Mouse (Mus musculus) v-Abl transformed pro-B cells (cell line): ENCODE results near the gene F8.
"Not testable (repeated sequence)": the region's sequence is repeated elsewhere in the genome, so short reads cannot be mapped to it uniquely, and the experiment has no call there.

Source experiments
- in situ Hi-C, 2 experiments: fragments of 400-800 bp; cut with MboI; formaldehyde crosslinking; loops; one replicate each; pipeline ENCODE4 v1.15.1; 2025; ENCODE audit not compliant: unreplicated experiment in 2 of 2

Gene F8

GRCm38 (mm10) chrX:75382195-75382771, at the start of gene F8, which contains the start of gene Fundc2:
Gene F8 (minus strand): TSS chrX:75382615.
Gene Fundc2 (plus strand): TSS chrX:75382399.
- in situ Hi-C loops, result loop anchor here (10.0 to 25.0 kb wide), 2 partner anchors 270 to 293 kb away; no protein-coding TSS in a partner anchor

- in situ Hi-C loops, result loop anchor here (25.0 kb wide), 2 partner anchors 979 to 1704 kb away; partner anchors contain the start of genes G6pdx (in 2 of the 2), Abcd1 (in 1 of the 2) and Bcap31 (in 1 of the 2)
Measured at GRCm38 (mm10) chrX:75415936-75416785, 33.7 kb upstream of the F8 start, which contains the start of the genes Cmc4, Mtcp1 and Brcc3. Gene Cmc4 (minus strand): TSS chrX:75416584. Gene Mtcp1 (minus strand): TSS chrX:75416588. Gene Brcc3 (plus strand): TSS chrX:75416628.

- in situ Hi-C loops, result loop anchor here (25.0 kb wide), 2 partner anchors 972 to 1697 kb away; partner anchors contain the start of genes G6pdx (in 2 of the 2), Abcd1 (in 1 of the 2) and Bcap31 (in 1 of the 2)
Measured at GRCm38 (mm10) chrX:75409711-75410110, 27.3 kb upstream of the F8 start.

DNA sequence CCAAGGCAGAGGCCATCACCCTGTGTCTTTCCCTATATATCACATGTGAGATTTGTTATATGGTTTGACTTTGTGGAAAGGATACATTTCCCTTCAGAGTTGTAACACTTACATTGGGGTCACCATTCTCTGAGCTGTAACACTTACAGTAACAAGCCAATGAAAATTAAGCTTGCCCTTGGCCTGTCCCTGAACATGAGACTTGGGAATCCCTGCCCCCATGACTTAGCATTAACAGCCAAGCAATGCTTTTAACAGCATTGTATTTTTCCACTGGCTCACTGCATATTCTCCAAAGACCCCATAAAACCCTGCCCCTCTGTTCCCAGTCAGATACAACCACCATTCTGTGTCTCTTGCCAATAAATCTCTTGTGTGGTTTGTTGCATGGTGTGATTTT, 20.9 kb upstream of the F8 start:
- in situ Hi-C loops, result loop anchor here (25.0 kb wide), 2 partner anchors 966 to 1691 kb away; partner anchors contain the start of genes G6pdx (in 2 of the 2), Abcd1 (in 1 of the 2) and Bcap31 (in 1 of the 2)

- in situ Hi-C loops, result loop anchor here (25.0 kb wide), 2 partner anchors 965 to 1690 kb away; partner anchors contain the start of genes G6pdx (in 2 of the 2), Abcd1 (in 1 of the 2) and Bcap31 (in 1 of the 2)
Measured at GRCm38 (mm10) chrX:75402668-75403067, 20.3 kb upstream of the F8 start.

DNA sequence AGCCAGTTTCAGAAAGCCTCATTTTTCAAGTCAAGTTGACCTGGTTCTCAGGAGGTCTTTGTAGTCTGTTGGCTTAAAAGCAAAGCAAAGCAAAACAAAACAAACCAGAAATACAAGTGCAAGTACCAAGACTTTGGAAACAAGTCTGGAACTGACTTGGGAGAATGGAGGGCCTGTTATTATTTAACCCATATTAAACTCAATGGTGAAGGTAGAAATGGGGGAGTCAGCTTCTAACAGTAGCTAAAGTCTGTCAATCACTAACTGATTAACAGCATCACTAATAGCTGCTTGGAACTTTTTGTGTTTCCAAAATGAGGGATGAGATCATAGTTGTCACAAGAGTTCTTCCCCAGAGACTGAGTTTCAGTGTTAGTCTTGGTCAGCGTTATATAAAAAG, 17.1 kb upstream of the F8 start:
- in situ Hi-C loops, result loop anchor here (25.0 kb wide), 1 partner anchor 287 kb away; no protein-coding TSS in a partner anchor

DNA sequence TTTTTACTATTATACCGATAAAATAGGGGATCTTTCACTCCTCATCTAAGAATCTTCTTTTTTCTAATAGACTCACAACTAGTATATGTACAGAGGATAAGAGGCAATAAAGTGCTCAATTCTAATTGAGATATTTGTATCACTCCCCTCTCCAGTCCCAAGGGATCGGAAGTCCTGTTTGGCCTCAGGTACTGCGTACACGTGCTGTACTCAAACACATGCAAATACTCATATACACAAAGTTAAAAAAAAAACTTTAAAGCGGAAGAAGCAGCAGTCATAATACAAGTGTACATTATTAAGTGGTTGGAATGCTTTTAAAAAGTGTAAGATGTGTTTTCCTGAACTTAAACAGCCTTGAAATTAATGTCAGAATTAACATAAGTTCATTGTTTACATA, 716 bp downstream of the F8 start:
- in situ Hi-C loops, result loop anchor here (10.0 to 25.0 kb wide), 2 partner anchors 269 to 293 kb away; no protein-coding TSS in a partner anchor

- in situ Hi-C loops, result loop anchor here (10.0 to 25.0 kb wide), 2 partner anchors 269 to 294 kb away; no protein-coding TSS in a partner anchor
Measured at GRCm38 (mm10) chrX:75381176-75381575, 1.2 kb downstream of the F8 start.

GRCm38 (mm10) chrX:75376815-75377214, 5.6 kb downstream of the F8 start:
- in situ Hi-C loops, result loop anchor here (25.0 kb wide), 1 partner anchor 265 kb away; no protein-coding TSS in a partner anchor

DNA sequence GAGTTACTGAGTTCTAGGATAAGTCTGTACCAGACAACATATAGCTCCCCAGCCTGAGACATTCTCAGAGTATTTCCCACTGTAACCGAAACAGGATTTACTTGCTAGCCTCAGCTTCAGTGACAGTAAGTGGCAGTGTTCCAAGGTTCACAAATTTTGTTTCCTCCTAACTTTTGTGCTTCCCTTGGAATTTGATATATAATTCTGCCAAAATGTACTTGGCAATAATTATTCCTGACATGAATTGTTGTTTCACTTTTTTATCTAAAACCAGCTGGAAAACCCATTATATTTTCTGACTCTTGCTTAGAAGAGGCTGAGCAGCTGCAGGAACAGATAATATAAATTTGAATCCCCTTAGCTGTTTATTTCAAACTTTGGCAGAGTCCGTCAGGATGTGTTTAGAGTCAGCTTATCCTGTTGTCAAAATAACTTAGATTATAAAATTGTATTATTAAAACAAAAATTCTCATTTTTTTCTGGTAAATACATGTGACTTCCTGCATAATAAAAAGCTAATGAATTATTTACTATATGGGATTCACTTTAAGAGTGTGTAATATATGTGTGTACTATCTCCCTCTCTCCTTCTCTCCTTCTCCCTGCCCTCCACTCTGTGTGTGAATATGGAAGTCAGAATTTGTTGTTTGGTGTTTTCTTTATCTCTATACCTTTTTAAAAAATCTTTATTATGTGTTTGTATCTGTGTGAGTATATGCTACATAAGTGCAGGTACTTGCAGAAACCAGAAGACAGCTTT, 9.6 kb downstream of the F8 start:
- in situ Hi-C loops, result no loop called here

DNA sequence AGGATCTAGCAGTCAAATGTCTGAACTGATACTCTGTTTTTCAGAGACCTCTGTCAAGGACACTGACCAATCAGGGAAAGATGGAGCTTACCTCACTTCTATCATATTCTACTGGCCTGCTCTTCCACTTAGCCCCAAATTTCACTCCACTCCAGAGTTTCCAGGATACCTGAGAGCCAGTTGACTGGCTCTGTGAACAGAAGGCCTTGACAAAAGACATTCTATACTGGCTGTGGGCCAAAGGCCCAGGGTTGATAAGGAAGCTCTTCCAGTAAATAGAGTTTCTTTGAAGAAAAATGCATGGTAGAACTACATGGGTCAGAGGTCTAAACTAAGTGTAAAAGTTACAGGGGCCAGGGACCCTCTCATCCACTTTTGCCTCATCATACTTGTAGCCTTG, 12.2 kb downstream of the F8 start:
- in situ Hi-C loops, result no loop called here

DNA sequence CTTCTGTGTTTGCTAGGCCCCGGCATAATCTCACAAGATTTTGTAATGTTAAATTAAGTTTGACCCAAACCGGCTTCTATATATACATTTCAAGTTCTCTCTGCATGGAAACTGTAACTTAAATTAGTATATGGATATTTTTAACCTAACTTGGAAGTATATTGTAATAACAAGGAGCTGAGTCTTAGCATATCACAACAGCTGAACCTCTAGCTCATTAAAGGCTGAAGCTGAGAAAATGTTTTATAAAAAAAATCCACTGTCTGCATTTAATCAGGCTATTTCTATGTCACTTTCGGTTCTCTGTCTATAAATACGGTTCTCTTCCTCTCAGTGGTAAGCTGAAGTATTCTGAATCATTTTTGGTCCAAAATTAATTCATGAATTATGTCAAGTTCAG, 58.9 kb downstream of the F8 start:
- in situ Hi-C loops, result no loop called here

DNA sequence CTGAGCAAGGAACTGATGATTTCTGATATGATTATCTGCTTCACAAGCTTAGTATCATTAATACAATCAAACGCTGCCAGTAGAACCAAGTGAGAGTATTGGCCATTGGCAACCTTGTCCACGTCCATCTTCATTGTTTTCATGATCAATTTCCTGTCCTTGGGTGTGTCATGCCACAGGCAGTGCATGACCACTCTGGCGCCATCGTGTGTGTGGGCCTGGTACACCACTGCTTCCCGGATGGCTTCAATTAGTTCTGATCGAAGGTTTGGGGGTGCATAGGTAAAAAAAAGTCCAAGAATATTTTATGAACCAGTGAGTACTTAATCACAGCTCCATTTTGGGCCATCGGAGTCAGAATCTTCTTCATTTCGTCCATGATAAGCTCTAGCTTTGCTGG, 110.7 kb downstream of the F8 start:
- in situ Hi-C loops, result loop anchor here (10.0 to 25.0 kb wide), 2 partner anchors 134 to 403 kb away; partner anchors contain the start of gene Mpp1 (in 1 of the 2)

DNA sequence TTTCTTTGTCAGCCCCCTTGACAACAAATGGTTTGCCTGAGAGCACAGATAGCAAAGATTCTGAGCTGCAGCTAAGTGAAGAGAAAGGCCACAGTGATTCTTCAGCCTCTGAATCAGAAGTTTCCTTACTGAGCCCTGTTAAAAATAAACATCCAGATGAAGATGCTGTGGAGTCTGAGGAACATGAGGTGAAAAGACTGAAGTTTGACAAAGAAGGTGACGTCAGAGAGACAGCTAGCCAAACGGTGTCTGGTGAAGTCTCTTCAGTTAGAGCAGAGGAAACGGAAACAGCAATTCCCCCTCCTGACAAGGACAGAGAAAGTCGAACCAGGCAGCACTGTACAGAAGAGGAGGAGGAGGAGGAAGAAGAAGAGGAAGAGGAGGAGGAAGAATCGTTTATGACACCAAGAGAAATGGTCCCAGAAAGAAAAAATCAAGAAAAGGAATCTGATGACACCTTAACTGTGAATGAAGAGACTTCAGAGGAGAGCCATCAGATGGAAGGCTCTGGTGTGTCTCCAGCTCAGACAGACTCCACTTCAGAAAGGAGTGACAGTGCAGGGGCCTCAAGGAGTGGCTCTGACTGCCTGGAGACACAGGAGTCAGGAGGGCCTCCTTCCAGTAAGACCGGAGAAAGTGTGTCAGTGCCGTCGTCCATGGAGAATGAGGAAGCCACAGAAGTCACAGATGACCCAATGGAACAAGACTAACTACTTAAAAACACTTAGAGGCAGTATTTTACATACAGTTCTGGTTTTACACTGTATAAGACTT, 148.6 kb downstream of the F8 start:
- in situ Hi-C loops, result not testable (repeated sequence)

DNA sequence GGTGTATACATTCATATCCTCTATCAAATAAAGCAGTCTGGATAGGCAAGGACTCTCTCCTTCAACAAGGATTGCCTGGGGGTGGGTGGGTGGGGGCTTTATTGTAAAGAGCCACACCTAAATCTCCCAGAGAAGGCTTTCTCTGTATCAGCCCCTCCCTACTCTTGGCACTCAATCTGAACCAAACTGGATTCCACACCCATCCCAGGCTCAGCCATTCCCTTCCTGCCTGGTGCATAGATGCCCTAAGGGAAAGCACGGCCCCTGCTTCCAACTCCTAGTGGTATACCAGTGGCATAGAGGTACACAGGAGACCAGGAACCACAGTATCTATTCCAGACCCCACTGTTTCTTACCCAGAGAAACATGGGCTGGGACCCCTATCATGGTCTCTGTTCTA, 151.0 kb downstream of the F8 start:
- in situ Hi-C loops, result no loop called here

- in situ Hi-C loops, result no loop called here
Measured at GRCm38 (mm10) chrX:75163670-75164069, 218.7 kb downstream of the F8 start, which contains the start of gene Smim9. Gene Smim9 (minus strand): TSS chrX:75163770.

- in situ Hi-C loops, result no loop called here
Measured at GRCm38 (mm10) chrX:75155576-75156243, 226.7 kb downstream of the F8 start.

- in situ Hi-C loops, result no loop called here
Measured at GRCm38 (mm10) chrX:75152249-75152648, 230.2 kb downstream of the F8 start.

GRCm38 (mm10) chrX:75150304-75150703, 232.1 kb downstream of the F8 start:
- in situ Hi-C loops, result no loop called here
